Mouse (Mus musculus): ENCODE data around the gene Pbld2.
"Not testable (repeated sequence)": the region's sequence is repeated elsewhere in the genome, so short reads cannot be mapped to it uniquely, and the experiment has no call there.

Gene Pbld2

GRCm38 (mm10) chr10:63025491-63026011 is 1.4 kb downstream of the Pbld2 start:
- DNase-seq (ENCODE audit: low spot score in 2 of 2), result no peak

DNA sequence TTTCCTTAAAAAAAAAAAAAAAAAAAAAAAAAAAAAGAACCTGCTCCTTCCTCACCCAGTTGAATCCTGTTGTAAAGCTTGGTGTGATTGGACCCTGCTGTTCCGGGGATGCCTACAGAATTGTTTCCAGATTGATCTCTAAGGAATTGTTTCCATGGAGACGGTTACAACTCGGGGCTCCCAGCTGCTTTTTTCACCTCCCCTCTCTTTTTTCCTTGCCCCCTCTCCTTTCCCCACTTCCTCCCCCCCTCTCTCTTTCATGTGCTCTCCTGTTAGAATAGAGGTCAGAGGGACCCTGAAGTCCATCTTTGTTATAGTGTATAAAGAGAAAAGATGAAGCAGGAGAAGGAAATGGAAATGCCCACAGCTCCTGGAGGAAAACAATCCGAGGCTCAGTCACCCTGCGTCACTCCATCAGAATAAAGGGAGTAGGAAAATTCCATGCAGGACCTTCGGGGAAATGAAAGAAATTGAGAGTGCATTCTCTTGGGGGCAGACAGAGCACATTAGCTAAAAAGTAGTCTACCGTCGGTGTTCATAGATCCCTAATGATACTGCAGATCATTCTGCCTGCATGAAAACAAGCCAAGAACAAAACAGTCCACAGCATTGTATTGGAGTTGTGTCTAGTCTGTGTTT is 2.2 kb downstream of the Pbld2 start:
- no peak for DNase-seq (ENCODE audit: low spot score in 2 of 2)

- DNase-seq (ENCODE audit: low spot score in 2 of 2), result no peak
These were observed 2.7 kb downstream of the Pbld2 start for GRCm38 (mm10) chr10:63026795-63027160.

DNA sequence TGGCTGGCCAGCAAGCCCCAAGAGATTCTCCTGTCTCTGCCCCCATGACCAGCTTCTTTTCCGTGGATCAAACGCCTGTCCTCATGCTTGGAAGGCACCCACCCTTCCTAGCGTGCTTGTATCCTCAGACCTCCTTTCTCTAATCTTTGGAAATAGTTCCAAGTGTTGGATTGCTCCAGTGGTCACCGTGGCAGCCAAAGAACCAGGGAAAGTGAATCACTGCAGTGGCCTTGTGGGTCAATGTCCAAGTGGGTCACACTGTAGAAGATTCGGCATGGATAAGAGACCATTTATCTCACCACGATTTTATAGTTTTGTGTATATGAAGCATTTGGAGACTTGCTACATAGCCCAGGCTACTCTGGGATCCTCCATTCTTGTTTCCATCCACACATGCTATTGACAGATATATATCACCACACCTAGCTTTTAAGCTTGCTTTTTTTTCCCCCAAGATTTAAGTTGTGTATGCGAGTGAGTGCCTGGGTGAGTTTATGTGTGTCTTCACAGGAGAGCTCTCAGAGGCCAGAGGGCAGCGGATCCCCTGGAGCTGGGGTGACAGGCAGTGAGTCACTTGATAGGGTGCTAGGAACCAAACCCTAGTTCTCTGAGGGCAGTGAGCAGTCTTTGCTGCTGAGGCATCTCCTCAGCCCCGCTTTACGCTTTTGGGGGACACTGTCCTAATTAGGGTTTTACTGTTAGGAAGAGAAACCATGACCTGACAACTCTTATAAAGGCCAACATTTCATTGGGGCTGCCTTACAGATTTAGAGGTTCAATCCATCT is 3.5 kb downstream of the Pbld2 start:
- no peak for DNase-seq (ENCODE audit: low spot score in 2 of 2)

- no peak for DNase-seq (ENCODE audit: low spot score in 2 of 2)
These were observed 4.3 kb downstream of the Pbld2 start for GRCm38 (mm10) chr10:63028396-63028795.

GRCm38 (mm10) chr10:63032267-63032666 is 8.2 kb downstream of the Pbld2 start:
- no peak for DNase-seq (ENCODE audit: low spot score in 2 of 2)

DNA sequence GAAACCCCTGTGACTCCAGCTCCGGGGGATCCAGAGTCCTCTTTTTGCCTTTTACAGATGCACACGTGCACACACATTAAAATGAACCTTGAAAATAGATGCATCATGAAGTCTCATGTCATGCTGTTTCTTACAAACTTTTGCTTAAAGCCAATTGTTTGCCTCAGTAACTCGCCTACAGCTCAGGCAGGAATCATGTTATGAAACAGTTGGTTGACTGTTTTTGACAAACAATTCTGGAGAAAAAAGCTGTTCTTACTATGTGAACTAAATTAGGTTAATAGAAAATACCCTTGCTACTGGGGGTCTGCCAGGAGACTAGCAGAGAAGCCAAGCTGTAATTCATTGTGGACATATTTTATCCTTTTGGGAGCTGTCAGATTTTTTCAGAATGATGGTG is 8.8 kb downstream of the Pbld2 start:
- DNase-seq (ENCODE audit: low spot score in 2 of 2), result no peak

- no peak for DNase-seq (ENCODE audit: low spot score in 2 of 2)
These were observed 14.6 kb downstream of the Pbld2 start for GRCm38 (mm10) chr10:63038571-63039320.

GRCm38 (mm10) chr10:63039867-63040628 is 15.9 kb downstream of the Pbld2 start:
- no peak for DNase-seq (ENCODE audit: low spot score in 2 of 2)

GRCm38 (mm10) chr10:63043154-63043553 is 19.0 kb downstream of the Pbld2 start:
- no peak for DNase-seq (ENCODE audit: low spot score in 2 of 2)

- DNase-seq (ENCODE audit: low spot score in 2 of 2), result no peak
These were observed 23.6 kb downstream of the Pbld2 start for GRCm38 (mm10) chr10:63047751-63048150.

- no peak for DNase-seq (ENCODE audit: low spot score in 2 of 2)
These were observed 25.0 kb downstream of the Pbld2 start for GRCm38 (mm10) chr10:63049106-63049505.

DNA sequence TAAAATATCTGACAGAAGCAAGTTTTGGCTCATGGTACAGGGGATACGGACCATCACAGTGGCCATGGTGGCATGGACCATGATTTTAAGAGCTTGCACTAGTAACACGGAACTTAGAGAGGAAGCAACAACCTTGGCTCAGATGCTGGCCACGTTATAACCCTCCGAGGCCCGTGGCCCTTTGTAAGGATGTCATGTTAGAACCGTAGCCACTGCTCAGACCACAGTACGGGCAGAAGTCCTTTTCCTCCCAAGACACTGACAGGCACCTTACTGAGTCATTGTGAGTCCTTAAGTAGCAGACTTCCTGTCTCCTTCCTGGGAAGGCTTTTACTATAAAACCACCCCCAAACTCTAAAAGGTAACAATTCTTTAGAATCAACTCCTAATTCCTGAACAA is 27.2 kb downstream of the Pbld2 start:
- DNase-seq (ENCODE audit: low spot score in 2 of 2), result no peak

GRCm38 (mm10) chr10:63052011-63052410 is 27.9 kb downstream of the Pbld2 start:
- no peak for DNase-seq (ENCODE audit: low spot score in 2 of 2)

GRCm38 (mm10) chr10:63053007-63053406 is 28.9 kb downstream of the Pbld2 start:
- DNase-seq (ENCODE audit: low spot score in 2 of 2), result no peak

DNA sequence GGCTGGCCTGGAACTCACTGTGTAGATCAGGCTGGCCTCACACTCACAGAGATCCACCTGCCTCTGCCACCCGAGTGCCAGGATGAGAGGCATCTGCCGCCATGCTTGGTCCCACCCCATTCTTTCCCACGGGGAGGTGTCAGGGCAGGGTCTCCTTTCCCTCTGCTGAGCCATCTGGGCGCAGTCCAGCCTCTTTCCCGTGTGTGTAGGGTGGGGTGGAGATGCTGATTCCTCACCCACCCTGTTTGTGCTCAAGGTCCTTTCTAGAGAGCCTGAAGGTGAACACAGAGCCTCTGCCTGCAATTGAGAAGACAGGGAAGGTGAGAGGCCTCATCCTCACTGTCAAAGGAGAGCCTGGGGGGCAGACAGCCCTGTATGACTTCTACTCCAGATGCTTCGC is 30.0 kb downstream of the Pbld2 start:
- DNase-seq (ENCODE audit: low spot score in 2 of 2), result not testable (repeated sequence)

GRCm38 (mm10) chr10:63054586-63054985 is 30.5 kb downstream of the Pbld2 start:
- DNase-seq (ENCODE audit: low spot score in 2 of 2), result no peak

DNA sequence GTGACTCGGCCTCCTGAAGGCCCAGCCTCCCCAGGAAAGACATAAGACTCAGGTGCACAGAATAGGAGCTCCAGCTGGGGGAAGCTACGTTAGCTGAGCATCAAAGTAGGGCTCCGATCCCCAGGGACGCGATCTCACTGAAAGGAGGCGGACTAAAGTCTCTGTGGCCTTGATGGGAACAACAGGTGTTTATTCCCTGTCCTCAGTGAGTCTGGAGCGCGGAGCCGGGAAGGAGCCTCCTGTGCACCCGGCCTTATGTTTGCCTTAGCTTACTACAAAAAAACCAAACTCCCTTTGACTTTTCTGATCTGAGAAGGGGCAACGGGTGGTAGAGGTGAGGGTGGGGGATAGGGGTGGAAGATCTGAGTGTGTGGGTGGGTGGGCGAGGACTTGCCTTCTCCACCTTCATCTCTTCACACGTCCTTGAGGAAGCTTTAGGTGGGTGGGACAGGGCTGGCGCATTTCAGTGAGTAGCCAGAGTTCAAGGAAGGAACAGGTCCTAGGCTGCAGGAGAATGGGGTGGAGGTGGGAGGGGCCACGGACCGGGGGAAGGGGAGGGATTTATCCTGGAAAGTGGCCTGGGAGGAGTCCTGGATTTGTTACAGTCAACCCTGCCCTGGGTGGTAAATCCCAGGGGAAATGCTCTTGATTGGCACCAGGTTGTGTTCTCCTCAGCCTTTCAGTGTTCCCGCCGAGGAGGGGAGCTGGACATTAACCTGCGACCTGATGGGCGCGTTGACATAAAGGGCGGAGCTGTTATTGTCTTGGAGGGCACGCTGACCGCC is 33.0 kb downstream of the Pbld2 start:
- DNase-seq (ENCODE audit: low spot score in 2 of 2), result no peak

DNA sequence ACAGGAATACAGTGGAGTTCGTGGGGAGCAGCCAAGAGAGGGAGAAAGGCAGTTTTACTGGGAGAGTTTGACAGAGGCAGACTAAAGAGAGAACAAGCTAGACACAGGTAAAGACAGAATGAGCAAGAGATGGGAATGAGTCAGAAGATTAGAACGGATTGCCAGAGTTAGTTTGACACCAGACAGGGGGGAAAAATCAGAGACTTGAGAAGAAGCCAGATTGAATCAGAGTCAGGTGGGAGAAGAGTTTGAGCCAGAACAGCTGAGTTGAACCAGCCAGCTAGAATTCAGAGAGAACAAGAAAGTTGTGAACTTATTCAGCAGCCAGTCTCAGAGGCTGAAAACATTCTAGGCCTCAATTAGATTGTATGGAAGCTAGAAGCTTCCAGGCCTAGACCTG is 35.7 kb downstream of the Pbld2 start, which contains the start of gene Pbld1:
Gene Pbld1 (plus strand): TSS at position 301 of the 400 bp plus-strand sequence.
- no peak for DNase-seq (ENCODE audit: low spot score in 2 of 2)

- DNase-seq (ENCODE audit: low spot score in 2 of 2), result no peak
These were observed 36.3 kb downstream of the Pbld2 start for GRCm38 (mm10) chr10:63060406-63060805.

DNA sequence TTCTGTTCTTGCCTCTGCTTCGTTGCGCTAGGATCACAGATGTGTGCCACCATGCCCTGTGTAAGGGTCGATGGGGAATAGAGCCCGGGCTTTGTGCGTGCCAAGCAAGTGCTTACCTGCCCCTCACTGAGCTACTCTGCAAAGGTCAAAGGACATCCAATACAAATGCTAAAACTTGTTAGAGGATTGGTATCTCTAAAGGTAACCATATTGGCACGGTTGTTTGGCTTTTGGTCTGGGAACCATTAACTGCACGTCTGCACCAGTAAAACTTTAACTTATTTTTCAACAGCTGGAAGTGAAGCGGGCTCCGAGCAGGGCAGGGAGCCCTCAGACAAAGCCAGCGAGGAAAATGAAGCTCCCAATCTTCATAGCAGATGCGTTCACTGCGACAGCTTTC is 37.2 kb downstream of the Pbld2 start:
- no peak for DNase-seq (ENCODE audit: low spot score in 2 of 2)
